Mouse (Mus musculus) central nervous system, embryonic 18 days (tissue): ENCODE results near the gene Gm10800. TPM values are rescaled to one million over a fixed set of nuclear protein-coding genes. Genes with fewer than 3 reads are reported as not detected.

Experiments
- polyA plus RNA-seq: library from polyadenylated mRNA; depleted of rRNA; stranded (reverse); fragments of >200 nt; gene quantifications from 2 replicates; pipeline ENCODE4 v1.2.3, GENCODE M21; 2012; rRNA removed

The Gm10800 gene
- 2.0 and 2.7 TPM in 2 replicates for polyA plus RNA-seq

GRCm38 (mm10) chr2:98667201-98667600 lies at the start of gene Gm10800:
TSS of gene Gm10800 (minus strand) at chr2:98667301.

GRCm38 (mm10) chr2:98661937-98662336 lies 5.2 kb downstream of the Gm10800 start, which contains the start of gene Gm10801:
TSS of gene Gm10801 (plus strand) at chr2:98662237.

Other genes starting within 250 kb of the Gm10800 start
- 0.91 and 1.4 TPM in 2 replicates for gene Gm10801, start 5.1 kb downstream of the Gm10800 start, polyA plus RNA-seq